Mouse (Mus musculus) neural tube, embryonic 14.5 days (tissue): ENCODE results near the gene B3galt1. TPM values are rescaled to one million over a fixed set of nuclear protein-coding genes. Genes with fewer than 3 reads are reported as not detected.

Experiments
- ATAC-seq: fragments of 200-750 bp; cut with Nextera tagmentation; 2 replicates; pipeline ENCODE4 v1.8.0; 2017; ENCODE audit warnings: low read depth, mild to moderate bottlenecking, moderate TSS enrichment, moderate library complexity
- H3K27ac ChIP-seq: fragments of 300-500 bp; sonication (generic); 2 replicates; pipeline ENCODE4 v1.5.1; 2014; ENCODE audit warnings: low read depth, mild to moderate bottlenecking, control low read depth, low read length, moderate library complexity, mixed read lengths
- H3K27me3 ChIP-seq: fragments of 300-500 bp; sonication (generic); 2 replicates; pipeline ENCODE4 v1.6.1; 2014; ENCODE audit warnings: low read length; ENCODE audit not compliant: control insufficient read depth, insufficient read depth
- H3K36me3 ChIP-seq: fragments of 300-500 bp; sonication (generic); 2 replicates; pipeline ENCODE4 v1.6.1; 2014; ENCODE audit warnings: low read length, mixed read lengths; ENCODE audit not compliant: control insufficient read depth, insufficient read depth
- H3K4me1 ChIP-seq: fragments of 300-500 bp; sonication (generic); 2 replicates; pipeline ENCODE4 v1.6.1; 2014; ENCODE audit warnings: low read length; ENCODE audit not compliant: control insufficient read depth, insufficient read depth
- H3K4me2 ChIP-seq: fragments of 300-500 bp; sonication (generic); 2 replicates; pipeline ENCODE4 v1.6.1; 2014; ENCODE audit warnings: mild to moderate bottlenecking, low read depth, low read length, control low read depth
- H3K4me3 ChIP-seq: fragments of 300-500 bp; sonication (generic); 2 replicates; pipeline ENCODE4 v1.5.1; 2014; ENCODE audit warnings: low read depth, low read length, control low read depth, mixed read lengths
- H3K9ac ChIP-seq: fragments of 300-500 bp; sonication (generic); replicated peaks from 2 replicates; pipeline ENCODE4 v1.6.1; 2014; ENCODE audit warnings: low read depth, mild to moderate bottlenecking, control low read depth, low read length, mixed read lengths
- H3K9me3 ChIP-seq: fragments of 300-500 bp; sonication (generic); 2 replicates; pipeline ENCODE4 v1.6.1; 2016; ENCODE audit warnings: low read length; ENCODE audit not compliant: control insufficient read depth
- WGBS: fragments of 180-500 bp; shearing (Covaris S2); extraction: QIAGEN DNeasy Blood & Tissue Kit; methylation state at CpG from one replicate; pipeline ENCODE4 v1.1.7; 2014; 5-methylcytosine and 5-hydroxymethylcytosine counted together
- polyA plus RNA-seq: library from polyadenylated mRNA; unstranded; fragments of >200 nt; fragmentation: Nextera tagmentation; extraction: Ambion mirVana; gene quantifications from 2 replicates; pipeline ENCODE4 v1.2.1, GENCODE M21; 2014

The B3galt1 gene
- polyA plus RNA-seq, result 82.4 and 84.6 TPM in 2 replicates

GRCm38 (mm10) chr2:67565480-67566331 is at the start of gene B3galt1:
Gene B3galt1 (plus strand): TSS chr2:67565871.
- H3K4me1 ChIP-seq, result 0 out of 2 replicates have a peak, but pooled peaks cover 8% of the 10 kb centered on the region
- under 1% methylated on average over 80 of the region's 83 CpGs for WGBS
- H3K36me3 ChIP-seq, result no peaks in the 10 kb centered on the region
- peak; percentile 98 for ATAC-seq
- H3K9me3 ChIP-seq, result no peaks in the 10 kb centered on the region
- peak within 1 kb of the TSS; percentile 87 for H3K9ac ChIP-seq
- H3K27me3 ChIP-seq, result no peaks in the 10 kb centered on the region; the same call in 1 of the 2 replicates
- peak within 1 kb of the TSS; percentile 93 for H3K27ac ChIP-seq
- H3K4me3 ChIP-seq, result peak within 1 kb of the TSS; percentile 83
- H3K4me2 ChIP-seq, result peak within 1 kb of the TSS; percentile 79

- no peaks in the 10 kb centered on the region for H3K27me3 ChIP-seq
- H3K9ac ChIP-seq, result no peak overlapping the region
- no peaks in the 10 kb centered on the region for H3K9me3 ChIP-seq
- H3K4me1 ChIP-seq, result no peaks in the 10 kb centered on the region
- ATAC-seq, result no peak
- H3K4me2 ChIP-seq, result no peak overlapping the region
- no peak overlapping the region for H3K4me3 ChIP-seq
- H3K27ac ChIP-seq, result no peak overlapping the region
- WGBS, result 93% methylated on average over 7 of the region's 7 CpGs
- H3K36me3 ChIP-seq, result no peaks in the 10 kb centered on the region
Observed at GRCm38 (mm10) chr2:67516405-67516804, 49.3 kb upstream of the B3galt1 start.

GRCm38 (mm10) chr2:67535347-67535746 is 30.3 kb upstream of the B3galt1 start:
- no peak overlapping the region for H3K4me2 ChIP-seq
- WGBS, result 96% methylated on average over 2 of the region's 2 CpGs
- no peaks in the 10 kb centered on the region for H3K27me3 ChIP-seq
- ATAC-seq, result no peak
- H3K27ac ChIP-seq, result no peak overlapping the region
- H3K9me3 ChIP-seq, result no peaks in the 10 kb centered on the region
- H3K9ac ChIP-seq, result no peak overlapping the region
- no peak overlapping the region for H3K4me3 ChIP-seq
- no peaks in the 10 kb centered on the region for H3K36me3 ChIP-seq
- H3K4me1 ChIP-seq, result no peaks in the 10 kb centered on the region

- Histone ChIP-seq H3K27me3 (no peaks in the 10 kb centered on the region), H3K4me1 (no peaks in the 10 kb centered on the region), H3K27ac (no peak overlapping the region), H3K4me3 (no peak overlapping the region), H3K9ac (no peak overlapping the region), H3K36me3 (no peaks in the 10 kb centered on the region), H3K9me3 (no peaks in the 10 kb centered on the region), H3K4me2 (no peak overlapping the region)
- WGBS, result 93% methylated on average over 6 of the region's 6 CpGs
- no peak for ATAC-seq
Observed at GRCm38 (mm10) chr2:67539426-67539825, 26.2 kb upstream of the B3galt1 start.

GRCm38 (mm10) chr2:67541957-67542696 is 23.5 kb upstream of the B3galt1 start:
- Histone ChIP-seq H3K9ac (no peak overlapping the region), H3K27ac (no peak overlapping the region; the same call in 1 of the 2 replicates), H3K36me3 (no peaks in the 10 kb centered on the region), H3K27me3 (no peaks in the 10 kb centered on the region), H3K4me1 (no peaks in the 10 kb centered on the region), H3K4me3 (no peak overlapping the region), H3K9me3 (no peaks in the 10 kb centered on the region), H3K4me2 (no peak overlapping the region; the same call in 1 of the 2 replicates)
- WGBS, result 44% methylated on average over 11 of the region's 11 CpGs
- 0 out of 2 replicates have a peak, but pooled peaks have one; percentile 31 for ATAC-seq

GRCm38 (mm10) chr2:67544426-67544825 is 21.2 kb upstream of the B3galt1 start:
- ATAC-seq, result no peak
- no peaks in the 10 kb centered on the region for H3K36me3 ChIP-seq
- H3K4me3 ChIP-seq, result no peak overlapping the region
- H3K27me3 ChIP-seq, result no peaks in the 10 kb centered on the region
- no peaks in the 10 kb centered on the region for H3K9me3 ChIP-seq
- no peak overlapping the region for H3K9ac ChIP-seq
- H3K4me1 ChIP-seq, result no peaks in the 10 kb centered on the region
- H3K4me2 ChIP-seq, result no peak overlapping the region
- 75% methylated on average over 8 of the region's 8 CpGs for WGBS
- no peak overlapping the region for H3K27ac ChIP-seq

GRCm38 (mm10) chr2:67564851-67565479 is 706 bp upstream of the B3galt1 start:
- H3K4me2 ChIP-seq, result peak overlapping the region; percentile 79
- no peaks in the 10 kb centered on the region for H3K9me3 ChIP-seq
- H3K36me3 ChIP-seq, result no peaks in the 10 kb centered on the region
- 2% methylated on average over 23 of the region's 23 CpGs for WGBS
- 0 out of 2 replicates have a peak, but pooled peaks cover 8% of the 10 kb centered on the region for H3K4me1 ChIP-seq
- H3K4me3 ChIP-seq, result peak overlapping the region; percentile 83
- no peaks in the 10 kb centered on the region; the same call in 1 of the 2 replicates for H3K27me3 ChIP-seq
- ATAC-seq, result peak; percentile 80
- H3K9ac ChIP-seq, result peak overlapping the region; percentile 87
- H3K27ac ChIP-seq, result peak overlapping the region; percentile 93

GRCm38 (mm10) chr2:67566566-67566965 is 895 bp downstream of the B3galt1 start:
- H3K36me3 ChIP-seq, result no peaks in the 10 kb centered on the region
- H3K9ac ChIP-seq, result peak overlapping the region; percentile 87
- WGBS, result 2% methylated on average over 12 of the region's 12 CpGs
- peak overlapping the region; percentile 79 for H3K4me2 ChIP-seq
- no peaks in the 10 kb centered on the region; the same call in 1 of the 2 replicates for H3K27me3 ChIP-seq
- peak overlapping the region; percentile 93 for H3K27ac ChIP-seq
- 0 out of 2 replicates have a peak, but pooled peaks cover 8% of the 10 kb centered on the region for H3K4me1 ChIP-seq
- H3K9me3 ChIP-seq, result no peaks in the 10 kb centered on the region
- peak overlapping the region; percentile 83 for H3K4me3 ChIP-seq
- ATAC-seq, result no peak
